Mouse (Mus musculus) liver, adult 2 months (tissue): Measurements from ENCODE around the gene Abt1. TPM values are rescaled to one million over a fixed set of nuclear protein-coding genes. Genes with fewer than 3 reads are reported as not detected.

Source experiments
- DNase-seq: peaks from one replicate; pipeline ENCODE4 v3.0.0-alpha.2; 2011; ENCODE audit warnings: low read depth, low spot score; ENCODE audit errors: extremely low read depth
- H3K27ac ChIP-seq: fragments of 200-500 bp; replicated peaks from 2 replicates; pipeline ENCODE4 v1.5.1; 2012; ENCODE audit warnings: low read depth, mild to moderate bottlenecking, control low read depth, inconsistent platforms, low read length; ENCODE audit not compliant: insufficient read depth
- H3K27me3 ChIP-seq: fragments of 200-500 bp; 2 replicates; pipeline ENCODE4 v1.6.1; 2012; ENCODE audit warnings: mild to moderate bottlenecking, moderate library complexity, low read length, inconsistent platforms; ENCODE audit not compliant: control insufficient read depth, insufficient read depth
- H3K36me3 ChIP-seq: fragments of 200-500 bp; 2 replicates; pipeline ENCODE4 v1.6.1; 2012; ENCODE audit warnings: low read length, inconsistent platforms; ENCODE audit not compliant: control insufficient read depth, insufficient read depth
- H3K4me1 ChIP-seq: fragments of 200-500 bp; 2 replicates; pipeline ENCODE4 v1.6.1; 2011; ENCODE audit warnings: low read length; ENCODE audit not compliant: control insufficient read depth, insufficient read depth
- H3K4me3 ChIP-seq: fragments of 200-500 bp; 2 replicates; pipeline ENCODE4 v1.5.1; 2011; ENCODE audit warnings: low read depth, mild to moderate bottlenecking, control low read depth, low read length, moderate library complexity; ENCODE audit not compliant: insufficient read depth
- H3K79me2 ChIP-seq: fragments of 200-500 bp; 2 replicates; pipeline ENCODE4 v1.6.1; 2012; ENCODE audit warnings: inconsistent platforms, mild to moderate bottlenecking, low read length, moderate library complexity; ENCODE audit not compliant: control insufficient read depth, insufficient read depth
- H3K9ac ChIP-seq: fragments of 200-500 bp; 2 replicates; pipeline ENCODE4 v1.6.1; 2012; ENCODE audit warnings: low read depth, mild to moderate bottlenecking, control low read depth, inconsistent platforms, low read length
- CTCF ChIP-seq: fragments of 200-500 bp; IDR thresholded peaks from 2 replicates; pipeline ENCODE4 v1.5.1; 2011; ENCODE audit warnings: low read depth, low read length, control low read depth
- POLR2A ChIP-seq: fragments of 200-500 bp; IDR thresholded peaks from 2 replicates; pipeline ENCODE4 v1.6.1; 2011; ENCODE audit warnings: low read length, control low read depth; ENCODE audit not compliant: insufficient read depth; ENCODE audit errors: extremely low read depth
- WGBS: fragments of 180-500 bp; shearing (Covaris S2); methylation state at CpG from one replicate; pipeline ENCODE4 v1.1.7; 2018; 5-methylcytosine and 5-hydroxymethylcytosine counted together
- polyA plus RNA-seq: library from polyadenylated mRNA; depleted of rRNA; stranded (reverse); fragments of >200 nt; gene quantifications from 2 replicates; pipeline ENCODE4 v1.2.3, GENCODE M21; 2012
- total RNA-seq: library from RNA; depleted of rRNA; stranded (reverse); fragments of >200 nt; gene quantifications from 2 replicates; pipeline ENCODE4 v1.2.3, GENCODE M21; 2014

The Abt1 gene
- total and polyA plus RNA-seq, 2 experiments = 2.1 to 3.5 TPM

- Histone ChIP-seq H3K4me1 (peaks cover 13% of the 10 kb centered on the region), H3K79me2 (no peaks in the 10 kb centered on the region), H3K27ac (no peak overlapping the region), H3K9ac (peak overlapping the region; percentile 30; the same call in 1 of the 2 replicates), H3K4me3 (peak overlapping the region; percentile 19), H3K27me3 (no peaks in the 10 kb centered on the region), H3K36me3 (no peaks in the 10 kb centered on the region)
- 4% methylated on average over 21 of the region's 21 CpGs for WGBS
- TF ChIP-seq CTCF = no peak
- TF ChIP-seq POLR2A = no peak
- peak; percentile 58 for DNase-seq
These were observed 39.9 kb upstream of the Abt1 start for GRCm38 (mm10) chr13:23463381-23464223.

GRCm38 (mm10) chr13:23462669-23463068, 39.0 kb upstream of the Abt1 start:
- Histone ChIP-seq H3K27ac (no peak overlapping the region), H3K9ac (no peak overlapping the region), H3K79me2 (no peaks in the 10 kb centered on the region), H3K4me3 (no peak overlapping the region), H3K27me3 (no peaks in the 10 kb centered on the region), H3K4me1 (peaks cover 13% of the 10 kb centered on the region), H3K36me3 (no peaks in the 10 kb centered on the region)
- no peak for TF ChIP-seq POLR2A
- no peak for TF ChIP-seq CTCF
- DNase-seq = no peak

- no peak overlapping the region for H3K27ac ChIP-seq
- H3K4me3 ChIP-seq = no peak overlapping the region
- H3K9ac ChIP-seq = no peak overlapping the region
- H3K79me2 ChIP-seq = no peaks in the 10 kb centered on the region
- DNase-seq = no peak
- peaks cover 13% of the 10 kb centered on the region for H3K4me1 ChIP-seq
- no peaks in the 10 kb centered on the region for H3K36me3 ChIP-seq
- no peaks in the 10 kb centered on the region for H3K27me3 ChIP-seq
- WGBS = 89% methylated on average over 4 of the region's 4 CpGs
- TF ChIP-seq POLR2A = no peak
- no peak for TF ChIP-seq CTCF
These were observed 38.4 kb upstream of the Abt1 start for GRCm38 (mm10) chr13:23462063-23462462.

- Histone ChIP-seq H3K9ac (no peak overlapping the region), H3K27me3 (no peaks in the 10 kb centered on the region), H3K4me1 (peaks cover 2% of the 10 kb centered on the region; the same call in 1 of the 2 replicates), H3K36me3 (no peaks in the 10 kb centered on the region), H3K79me2 (no peaks in the 10 kb centered on the region), H3K27ac (no peak overlapping the region), H3K4me3 (no peak overlapping the region)
- WGBS = 61% methylated on average over 15 of the region's 15 CpGs
- TF ChIP-seq CTCF = no peak
- no peak for TF ChIP-seq POLR2A
- DNase-seq = no peak
These were observed 35.7 kb upstream of the Abt1 start for GRCm38 (mm10) chr13:23459264-23459846.

- Histone ChIP-seq H3K27ac (no peak overlapping the region), H3K4me3 (peak overlapping the region; percentile 81), H3K36me3 (no peaks in the 10 kb centered on the region), H3K27me3 (no peaks in the 10 kb centered on the region), H3K4me1 (no peaks in the 10 kb centered on the region; the same call in 1 of the 2 replicates), H3K9ac (no peak overlapping the region), H3K79me2 (no peaks in the 10 kb centered on the region)
- no peak for TF ChIP-seq CTCF
- TF ChIP-seq POLR2A = no peak
- peak; percentile 40 for DNase-seq
- 1% methylated on average over 9 of the region's 9 CpGs for WGBS
These were observed 30.3 kb upstream of the Abt1 start for GRCm38 (mm10) chr13:23453926-23454325.
